Mouse (Mus musculus) liver, embryonic 12.5 days (tissue): Measurements from ENCODE around the gene Ptprcap. TPM values are rescaled to one million over a fixed set of nuclear protein-coding genes. Genes with fewer than 3 reads are reported as not detected.

Experiments
- ATAC-seq: fragments of 200-750 bp; cut with Nextera tagmentation; 2 replicates; pipeline ENCODE4 v1.8.0; 2017; ENCODE audit warnings: moderate number of reproducible peaks, mild to moderate bottlenecking, moderate library complexity
- H3K27ac ChIP-seq: fragments of 300-500 bp; sonication (generic); 2 replicates; pipeline ENCODE4 v1.5.1; 2016; ENCODE audit warnings: mild to moderate bottlenecking
- H3K27me3 ChIP-seq: fragments of 300-500 bp; sonication (generic); replicated peaks from 2 replicates; pipeline ENCODE4 v1.6.1; 2016; ENCODE audit warnings: mild to moderate bottlenecking, moderate library complexity
- H3K36me3 ChIP-seq: fragments of 300-500 bp; sonication (generic); 2 replicates; pipeline ENCODE4 v1.6.1; 2016; ENCODE audit warnings: mild to moderate bottlenecking, moderate library complexity
- H3K4me1 ChIP-seq: fragments of 300-500 bp; sonication (generic); 2 replicates; pipeline ENCODE4 v1.6.1; 2016
- H3K4me2 ChIP-seq: fragments of 300-500 bp; sonication (generic); 2 replicates; pipeline ENCODE4 v1.6.1; 2016; ENCODE audit warnings: mild to moderate bottlenecking, moderate library complexity
- H3K4me3 ChIP-seq: fragments of 300-500 bp; sonication (generic); 2 replicates; pipeline ENCODE4 v1.5.1; 2016; ENCODE audit warnings: mild to moderate bottlenecking, moderate library complexity
- H3K9ac ChIP-seq: fragments of 300-500 bp; sonication (generic); 2 replicates; pipeline ENCODE4 v1.6.1; 2016; ENCODE audit warnings: mild to moderate bottlenecking, moderate library complexity
- H3K9me3 ChIP-seq: fragments of 300-500 bp; sonication (generic); replicated peaks from 2 replicates; pipeline ENCODE4 v1.6.1; 2016; ENCODE audit warnings: mild to moderate bottlenecking, moderate library complexity
- WGBS: fragments of 180-500 bp; shearing (Covaris S2); methylation state at CpG from one replicate; pipeline ENCODE4 v1.1.7; 2016; ENCODE audit not compliant: insufficient replicate concordance; 5-methylcytosine and 5-hydroxymethylcytosine counted together
- polyA plus RNA-seq: library from polyadenylated mRNA; unstranded; fragments of >200 nt; fragmentation: Nextera tagmentation; extraction: Ambion mirVana; gene quantifications from 2 replicates; pipeline ENCODE4 v1.2.1, GENCODE M21; 2016

The Ptprcap gene
- 24.3 and 26.2 TPM in 2 replicates for polyA plus RNA-seq

DNA sequence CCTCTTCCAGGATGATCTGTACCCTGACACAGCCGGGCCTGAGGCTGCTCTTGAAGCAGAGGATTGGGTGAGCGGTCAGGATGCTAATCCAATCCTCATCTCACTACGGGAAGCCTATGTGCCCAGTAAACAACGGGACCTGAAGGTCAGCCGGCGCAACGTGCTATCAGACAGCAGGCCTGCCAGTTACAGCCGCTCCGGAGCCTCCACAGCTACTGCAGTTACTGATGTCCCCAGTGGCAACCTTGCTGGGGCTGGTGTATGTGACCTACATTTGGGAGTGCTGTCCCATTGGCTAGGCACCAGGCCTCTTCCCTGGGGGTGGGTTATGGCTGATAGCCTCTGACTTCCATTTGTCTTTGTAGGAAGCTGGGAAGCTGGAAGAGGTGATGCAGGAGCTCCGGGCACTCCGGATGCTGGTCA lies at the start of gene Ptprcap:
Gene Ptprcap, plus strand, starts transcription at position 373 of the 423 bp plus-strand sequence.
- H3K4me3 ChIP-seq: no peak within 1 kb of the TSS; the same call in 1 of the 2 replicates
- peaks cover 71% of the 10 kb centered on the region for H3K36me3 ChIP-seq
- peak within 1 kb of the TSS; percentile 46 for H3K4me2 ChIP-seq

DNA sequence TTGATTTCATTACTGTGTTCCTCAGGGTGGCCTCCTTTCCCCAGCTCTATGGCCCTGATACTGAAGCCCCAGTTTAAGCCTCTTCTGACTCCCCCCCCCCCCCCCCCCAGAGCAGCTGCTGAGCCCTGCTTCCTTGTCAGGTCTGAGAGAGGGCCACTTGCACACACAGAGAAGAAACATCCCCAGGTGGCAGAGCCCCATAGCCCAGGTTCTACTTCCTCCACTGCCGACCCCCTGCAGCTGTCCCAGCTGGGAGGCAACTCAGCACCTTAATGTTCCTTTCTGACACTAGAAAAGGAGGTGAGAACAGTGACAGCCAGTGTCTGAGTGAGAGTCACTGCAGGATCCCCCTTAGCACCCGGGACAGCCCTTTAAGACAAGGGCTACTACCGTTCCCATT lies 49.6 kb upstream of the Ptprcap start:
- WGBS: 47% methylated on average over 3 of the region's 3 CpGs
- Histone ChIP-seq H3K9me3 (no peaks in the 10 kb centered on the region), H3K36me3 (peaks cover under 1% of the 10 kb centered on the region; the same call in 1 of the 2 replicates), H3K4me2 (no peak overlapping the region), H3K27ac (no peak overlapping the region), H3K9ac (no peak overlapping the region), H3K4me1 (peaks cover 26% of the 10 kb centered on the region), H3K4me3 (no peak overlapping the region), H3K27me3 (peaks cover 58% of the 10 kb centered on the region)
- no peak for ATAC-seq

More for the DNA sequence above, at the start of gene Ptprcap:
- Histone ChIP-seq H3K27me3 (no peaks in the 10 kb centered on the region), H3K9me3 (no peaks in the 10 kb centered on the region), H3K27ac (peak within 1 kb of the TSS; percentile 8; the same call in 1 of the 2 replicates), H3K4me1 (peaks cover 52% of the 10 kb centered on the region), H3K9ac (no peak within 1 kb of the TSS)
- 76% methylated on average over 11 of the region's 11 CpGs for WGBS
- no peak for ATAC-seq

DNA sequence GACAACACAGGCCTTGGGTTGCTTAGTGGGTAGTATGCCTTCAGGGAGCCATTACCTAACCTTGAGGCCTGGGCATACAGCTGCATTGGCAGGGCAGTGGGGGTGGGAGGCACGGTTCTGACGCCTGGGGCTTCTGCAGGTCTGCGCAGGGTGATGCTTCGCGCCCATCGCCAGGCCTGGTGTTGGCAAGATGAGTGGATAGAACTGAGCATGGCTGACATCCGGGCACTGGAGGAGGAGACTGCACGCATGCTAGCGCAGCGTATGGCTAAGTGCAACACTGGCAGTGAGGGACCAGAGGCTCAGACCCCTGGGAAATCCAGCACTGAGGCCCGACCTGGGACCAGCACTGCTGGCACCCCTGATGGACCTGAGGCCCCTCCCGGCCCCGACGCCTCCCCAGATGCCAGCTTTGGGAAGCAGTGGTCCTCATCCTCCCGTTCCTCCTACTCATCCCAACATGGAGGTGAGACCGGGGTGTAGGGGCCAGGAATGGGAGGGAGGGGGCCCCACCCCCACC lies 48.7 kb upstream of the Ptprcap start:
- Histone ChIP-seq H3K36me3 (no peaks in the 10 kb centered on the region), H3K9ac (no peak overlapping the region), H3K27ac (no peak overlapping the region), H3K4me1 (peaks cover 16% of the 10 kb centered on the region), H3K4me3 (no peak overlapping the region), H3K9me3 (no peaks in the 10 kb centered on the region), H3K4me2 (no peak overlapping the region), H3K27me3 (peaks cover 53% of the 10 kb centered on the region)
- ATAC-seq: no peak
- WGBS: 81% methylated on average over 16 of the region's 16 CpGs

DNA sequence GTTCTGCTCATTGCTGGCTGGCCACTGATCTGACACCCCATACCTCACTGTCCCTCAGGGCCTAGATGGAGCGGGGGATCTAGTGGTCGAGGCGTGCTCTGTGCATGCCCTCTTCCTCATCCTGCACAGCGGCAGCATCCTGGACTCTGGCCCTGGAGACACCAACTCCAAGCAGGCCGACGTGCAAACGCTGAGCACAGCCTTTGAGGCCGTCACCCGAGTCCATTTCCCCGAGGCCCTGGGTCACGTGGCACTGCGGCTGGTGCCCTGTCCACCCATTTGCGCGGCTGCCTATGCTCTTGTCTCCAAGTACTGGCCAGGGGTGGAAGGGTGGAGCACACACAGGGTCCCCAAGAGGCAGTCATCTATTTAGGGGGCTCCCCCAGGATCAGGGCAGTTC lies 46.8 kb upstream of the Ptprcap start:
- Histone ChIP-seq H3K4me2 (no peak overlapping the region), H3K36me3 (no peaks in the 10 kb centered on the region), H3K9ac (no peak overlapping the region), H3K4me3 (no peak overlapping the region), H3K4me1 (no peaks in the 10 kb centered on the region), H3K9me3 (no peaks in the 10 kb centered on the region), H3K27ac (no peak overlapping the region), H3K27me3 (peaks cover 34% of the 10 kb centered on the region)
- no peak for ATAC-seq
- WGBS: 81% methylated on average over 14 of the region's 14 CpGs

DNA sequence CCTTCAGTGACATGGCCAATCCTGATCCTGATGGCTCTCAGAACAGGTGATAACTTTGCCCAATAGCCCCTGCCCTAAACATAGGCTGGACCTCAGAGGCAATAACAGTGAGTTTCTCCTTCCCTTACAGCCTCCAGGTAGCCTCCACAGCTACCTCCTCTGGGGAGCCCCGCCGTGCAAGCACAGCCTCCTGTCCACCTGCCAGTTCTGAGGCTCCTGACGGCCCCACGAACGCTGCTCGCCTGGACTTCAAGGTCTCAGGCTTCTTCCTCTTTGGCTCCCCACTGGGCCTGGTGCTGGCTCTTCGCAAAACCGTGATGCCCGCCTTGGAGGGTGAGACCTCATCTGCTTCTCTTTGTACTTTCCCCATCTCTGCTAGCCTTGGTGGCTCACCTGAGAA lies 44.9 kb upstream of the Ptprcap start:
- no peak overlapping the region for H3K27ac ChIP-seq
- H3K27me3 ChIP-seq: peaks cover 15% of the 10 kb centered on the region; the same call in 1 of the 2 replicates
- H3K9me3 ChIP-seq: no peaks in the 10 kb centered on the region
- peaks cover 15% of the 10 kb centered on the region for H3K36me3 ChIP-seq
- WGBS: 77% methylated on average over 9 of the region's 9 CpGs
- H3K9ac ChIP-seq: no peak overlapping the region
- no peak for ATAC-seq
- no peak overlapping the region for H3K4me3 ChIP-seq
- no peak overlapping the region for H3K4me2 ChIP-seq
- peaks cover 12% of the 10 kb centered on the region for H3K4me1 ChIP-seq

DNA sequence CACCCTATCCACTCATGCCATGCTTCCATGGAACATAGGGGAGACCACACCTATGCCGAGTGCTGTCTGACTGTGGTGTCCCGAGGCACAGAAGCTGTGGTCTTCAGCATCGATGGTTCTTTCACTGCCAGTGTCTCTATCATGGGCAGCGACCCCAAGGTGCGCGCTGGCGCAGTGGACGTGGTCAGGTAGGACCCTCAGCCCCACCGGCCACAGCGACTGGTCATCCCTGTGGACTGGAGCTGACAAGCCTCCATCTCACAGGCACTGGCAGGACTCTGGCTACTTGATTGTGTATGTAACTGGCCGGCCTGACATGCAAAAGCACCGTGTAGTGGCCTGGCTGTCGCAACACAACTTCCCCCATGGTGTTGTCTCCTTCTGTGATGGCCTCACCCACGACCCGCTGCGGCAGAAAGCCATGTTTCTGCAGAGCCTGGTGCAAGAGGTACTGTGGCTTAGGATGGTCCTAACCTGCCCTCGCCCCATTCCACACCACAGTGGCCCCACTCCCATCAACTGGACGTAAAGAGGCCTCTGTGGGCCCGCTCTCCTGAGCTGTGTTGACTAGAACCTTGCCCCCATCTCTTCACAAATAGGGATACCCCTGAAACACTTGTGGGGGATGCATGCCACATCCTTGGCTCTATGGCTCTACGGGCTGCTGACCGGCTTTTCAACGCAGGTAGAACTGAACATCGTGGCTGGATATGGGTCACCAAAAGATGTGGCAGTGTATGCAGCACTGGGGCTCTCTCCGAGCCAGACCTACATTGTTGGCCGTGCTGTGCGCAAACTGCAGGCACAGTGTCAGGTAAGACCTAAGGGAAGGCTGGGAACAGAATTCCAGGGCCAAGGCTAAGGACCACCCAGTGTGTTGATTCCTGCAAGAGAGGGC lies 41.1 kb upstream of the Ptprcap start:
- no peak overlapping the region for H3K4me3 ChIP-seq
- no peaks in the 10 kb centered on the region for H3K9me3 ChIP-seq
- peaks cover 24% of the 10 kb centered on the region for H3K4me1 ChIP-seq
- peaks cover 50% of the 10 kb centered on the region for H3K36me3 ChIP-seq
- H3K27ac ChIP-seq: no peak overlapping the region
- H3K27me3 ChIP-seq: no peaks in the 10 kb centered on the region
- no peak overlapping the region for H3K4me2 ChIP-seq
- 86% methylated on average over 26 of the region's 26 CpGs for WGBS
- no peak overlapping the region for H3K9ac ChIP-seq
- ATAC-seq: no peak

DNA sequence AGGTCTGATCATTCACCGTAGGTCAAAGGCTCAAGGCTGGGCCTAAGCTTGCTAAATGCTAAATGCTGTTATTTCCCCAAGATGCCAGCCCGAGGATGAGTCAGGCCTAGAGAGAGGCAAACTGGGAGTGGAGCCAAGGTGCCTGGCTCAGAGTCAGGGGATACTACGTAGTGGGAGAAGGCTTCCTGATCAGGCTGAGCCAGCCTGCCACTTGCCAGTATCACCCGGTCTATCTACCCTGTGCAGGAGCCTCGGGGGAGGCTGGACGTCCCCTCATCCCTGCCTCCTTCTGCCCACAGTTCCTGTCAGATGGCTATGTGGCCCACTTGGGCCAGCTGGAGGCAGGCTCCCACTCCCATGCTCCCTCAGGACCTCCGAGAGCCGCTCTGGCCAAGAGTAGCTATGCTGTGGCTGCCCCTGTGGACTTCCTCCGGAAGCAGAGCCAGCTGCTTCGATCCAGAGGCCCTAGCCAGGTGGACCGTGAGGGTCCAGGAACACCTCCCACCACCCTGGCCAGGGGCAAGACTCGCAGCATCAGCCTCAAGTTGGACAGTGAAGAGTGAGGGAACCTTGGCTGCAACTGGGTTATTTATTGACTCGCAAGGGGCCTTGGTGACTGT lies 40.1 kb upstream of the Ptprcap start:
- 41% methylated on average over 13 of the region's 13 CpGs for WGBS
- Histone ChIP-seq H3K4me3 (peak overlapping the region; percentile 13; the same call in 1 of the 2 replicates), H3K27me3 (no peaks in the 10 kb centered on the region), H3K36me3 (peaks cover 57% of the 10 kb centered on the region), H3K27ac (peak overlapping the region; percentile 66), H3K4me2 (peak overlapping the region; percentile 52), H3K9ac (peak overlapping the region; percentile 55), H3K9me3 (no peaks in the 10 kb centered on the region), H3K4me1 (peaks cover 24% of the 10 kb centered on the region)
- ATAC-seq: peak; percentile 74

DNA sequence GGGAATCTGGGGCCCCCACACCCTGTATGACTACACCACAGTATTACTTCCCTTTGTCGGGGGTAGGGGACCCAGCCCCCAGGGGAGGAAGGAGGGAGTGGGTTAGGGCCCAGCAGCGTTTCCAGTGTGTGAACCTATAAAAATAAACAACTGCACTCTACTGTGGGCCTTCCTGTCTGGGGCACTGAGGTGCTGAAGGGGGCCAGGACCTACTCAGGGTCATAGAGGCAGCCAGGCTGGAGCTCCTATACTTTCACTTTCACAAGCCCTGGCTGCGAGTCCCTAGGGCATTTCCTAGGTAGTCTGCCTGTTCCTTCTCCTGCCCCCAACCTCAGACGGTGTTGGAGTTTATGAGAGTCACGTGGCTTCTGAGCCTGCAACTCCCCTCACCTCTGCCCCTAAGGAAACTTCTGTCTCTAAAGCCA lies 39.6 kb upstream of the Ptprcap start:
- peaks cover 59% of the 10 kb centered on the region for H3K36me3 ChIP-seq
- ATAC-seq: peak; percentile 20; the same call in 1 of the 2 replicates
- peak overlapping the region; percentile 66 for H3K27ac ChIP-seq

DNA sequence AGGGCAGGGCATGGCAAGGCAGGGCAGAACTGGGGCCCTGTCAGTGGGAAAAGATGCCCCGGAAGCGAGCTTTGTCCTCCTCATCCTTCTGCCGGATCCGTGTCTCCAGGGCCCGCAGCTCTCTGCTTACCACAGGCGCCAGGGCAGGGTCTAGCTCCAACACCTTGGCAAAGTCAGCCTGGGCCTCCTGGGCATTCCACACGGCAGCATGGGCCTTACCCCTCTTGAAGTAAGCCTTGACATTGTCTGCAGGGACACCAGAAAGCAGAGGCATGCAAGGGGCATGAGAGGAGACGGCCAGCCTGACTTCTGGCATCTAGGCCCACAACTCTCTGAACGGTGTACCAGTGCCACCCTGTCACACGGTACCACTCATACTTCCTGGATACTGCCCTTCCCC lies 38.9 kb upstream of the Ptprcap start:
- 0 out of 2 replicates have a peak overlapping the region, but pooled peaks have one; percentile 66 for H3K27ac ChIP-seq

More for the DNA sequence above, 39.6 kb upstream of the Ptprcap start:
- 14% methylated on average over 5 of the region's 5 CpGs for WGBS
- Histone ChIP-seq H3K9me3 (no peaks in the 10 kb centered on the region), H3K4me1 (peaks cover 24% of the 10 kb centered on the region), H3K4me3 (peak overlapping the region; percentile 15; the same call in 1 of the 2 replicates), H3K4me2 (peak overlapping the region; percentile 52), H3K9ac (peak overlapping the region; percentile 55), H3K27me3 (no peaks in the 10 kb centered on the region)

DNA sequence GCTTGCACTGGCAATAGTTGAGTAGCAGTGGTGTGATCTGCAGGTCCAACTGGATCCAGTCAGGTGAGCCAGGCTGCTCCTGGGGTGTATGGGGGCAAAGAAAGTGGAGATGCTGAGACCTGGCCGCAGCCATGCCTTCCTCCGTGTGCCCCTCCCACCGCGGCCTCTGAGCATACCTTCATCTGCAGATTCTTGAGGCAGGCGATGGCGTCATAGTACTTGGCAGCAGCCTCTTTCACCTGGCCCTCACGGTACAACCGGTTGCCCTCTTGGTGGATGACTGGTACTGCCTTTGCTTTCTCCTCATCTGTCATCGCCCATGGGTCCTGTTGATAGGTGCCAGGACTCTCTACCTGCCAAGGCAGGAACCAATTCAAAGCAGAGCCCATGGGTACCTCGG lies 38.3 kb upstream of the Ptprcap start:
- Histone ChIP-seq H3K4me1 (peaks cover 33% of the 10 kb centered on the region), H3K4me2 (no peak overlapping the region), H3K4me3 (no peak overlapping the region), H3K9ac (no peak overlapping the region), H3K36me3 (peaks cover 61% of the 10 kb centered on the region), H3K9me3 (no peaks in the 10 kb centered on the region), H3K27me3 (no peaks in the 10 kb centered on the region), H3K27ac (no peak overlapping the region)
- ATAC-seq: no peak
- WGBS: 91% methylated on average over 10 of the region's 10 CpGs

More for the DNA sequence above, 38.9 kb upstream of the Ptprcap start:
- 87% methylated on average over 10 of the region's 10 CpGs for WGBS
- ATAC-seq: no peak
- Histone ChIP-seq H3K36me3 (peaks cover 61% of the 10 kb centered on the region), H3K4me1 (peaks cover 27% of the 10 kb centered on the region), H3K27me3 (no peaks in the 10 kb centered on the region), H3K9ac (peak overlapping the region; percentile 55; the same call in 1 of the 2 replicates), H3K4me3 (no peak overlapping the region), H3K4me2 (peak overlapping the region; percentile 52), H3K9me3 (no peaks in the 10 kb centered on the region)

DNA sequence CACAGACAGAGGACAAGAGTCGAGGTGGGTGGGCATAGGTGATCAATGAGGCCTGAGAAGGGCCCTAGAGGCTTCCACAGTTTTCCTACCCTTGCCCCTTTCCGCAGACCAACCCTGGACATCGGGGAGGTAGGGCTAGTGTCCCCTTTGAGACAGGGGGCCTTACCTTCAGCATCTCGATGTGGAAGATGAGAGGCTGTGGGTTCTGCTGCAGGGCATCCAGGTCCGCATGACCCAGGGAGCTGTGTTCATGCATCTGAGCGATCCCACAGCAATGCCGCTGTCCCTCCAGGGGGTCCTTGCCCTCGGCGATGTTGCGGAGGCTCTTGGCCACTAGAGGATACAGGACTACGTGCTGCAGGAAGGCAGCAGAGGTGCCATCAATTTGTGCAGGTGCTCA lies 37.6 kb upstream of the Ptprcap start:
- Histone ChIP-seq H3K9ac (no peak overlapping the region), H3K27ac (no peak overlapping the region), H3K4me2 (no peak overlapping the region), H3K9me3 (no peaks in the 10 kb centered on the region), H3K36me3 (peaks cover 61% of the 10 kb centered on the region), H3K4me3 (no peak overlapping the region), H3K27me3 (no peaks in the 10 kb centered on the region), H3K4me1 (peaks cover 40% of the 10 kb centered on the region)
- WGBS: 80% methylated on average over 11 of the region's 11 CpGs
- ATAC-seq: no peak

DNA sequence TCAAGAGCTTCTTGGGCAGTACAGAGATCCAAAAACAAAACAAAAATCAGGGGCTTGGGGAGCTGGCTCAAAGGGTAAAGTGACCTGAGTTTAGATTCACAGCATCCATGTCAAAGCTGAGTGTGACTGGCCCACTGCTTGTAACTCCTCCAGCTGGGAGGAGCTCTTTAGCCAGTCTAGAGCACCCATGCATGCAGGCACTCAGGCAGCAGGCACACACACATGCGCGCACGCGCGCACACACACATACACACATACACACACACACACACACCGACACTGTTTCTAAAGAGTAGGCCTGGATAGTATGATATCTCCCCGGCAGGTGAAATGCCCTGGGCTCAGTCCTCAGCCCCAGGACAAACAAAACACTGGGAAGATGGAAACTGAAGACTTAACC lies 36.4 kb upstream of the Ptprcap start:
- peaks cover 61% of the 10 kb centered on the region for H3K36me3 ChIP-seq
- no peaks in the 10 kb centered on the region for H3K27me3 ChIP-seq
- ATAC-seq: no peak
- H3K4me2 ChIP-seq: no peak overlapping the region
- H3K9ac ChIP-seq: no peak overlapping the region
- H3K9me3 ChIP-seq: no peaks in the 10 kb centered on the region
- no peak overlapping the region for H3K4me3 ChIP-seq
- peaks cover 49% of the 10 kb centered on the region for H3K4me1 ChIP-seq
- no peak overlapping the region for H3K27ac ChIP-seq
- 92% methylated on average over 7 of the region's 7 CpGs for WGBS
